Mouse (Mus musculus) lung, adult 2 months (tissue): ENCODE data around the gene Hist1h4a.

ENCODE experiments used
- CTCF ChIP-seq: fragments of 200-500 bp; IDR thresholded peaks from 2 replicates; pipeline ENCODE4 v1.5.1; 2011; ENCODE audit warnings: mild to moderate bottlenecking, low read length, control low read depth; ENCODE audit not compliant: insufficient read depth
- POLR2A ChIP-seq: fragments of 200-500 bp; IDR thresholded peaks from 2 replicates; pipeline ENCODE4 v1.6.1; 2011; ENCODE audit warnings: low read depth, mild to moderate bottlenecking, control low read depth, low read length, borderline replicate concordance; ENCODE audit errors: extremely low read depth

DNA sequence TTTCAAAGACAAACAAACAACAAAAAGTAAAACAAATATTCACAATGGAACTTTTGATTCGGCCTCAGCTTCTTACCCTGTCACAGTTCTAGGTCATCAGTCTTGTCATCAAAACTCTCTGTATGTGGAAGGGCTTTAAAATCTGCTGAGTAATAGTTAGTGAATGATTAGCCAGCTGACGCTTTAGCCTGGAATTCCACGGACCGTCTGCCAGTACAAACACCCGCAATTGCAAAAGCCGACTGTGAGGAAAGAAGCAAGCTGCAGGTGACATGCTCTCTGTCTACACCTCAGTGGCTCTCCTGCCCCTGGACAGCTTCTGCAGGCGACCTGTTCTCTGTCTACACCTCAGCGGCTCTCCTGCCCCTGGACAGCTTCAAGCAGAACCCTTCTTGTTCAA is 30.6 kb downstream of the Hist1h4a start:
- TF ChIP-seq POLR2A (no peak), CTCF (no peak)
